Mouse (Mus musculus): ENCODE data around the gene Fbxl22. TPM values are rescaled to one million over a fixed set of nuclear protein-coding genes. Genes with fewer than 3 reads are reported as not detected.
A peak's percentile ranks its signal among the peaks of the same experiment; 100 is the strongest.

The Fbxl22 gene
- polyA plus RNA-seq, 1 experiment from 2014 or later = 2.5 TPM

DNA sequence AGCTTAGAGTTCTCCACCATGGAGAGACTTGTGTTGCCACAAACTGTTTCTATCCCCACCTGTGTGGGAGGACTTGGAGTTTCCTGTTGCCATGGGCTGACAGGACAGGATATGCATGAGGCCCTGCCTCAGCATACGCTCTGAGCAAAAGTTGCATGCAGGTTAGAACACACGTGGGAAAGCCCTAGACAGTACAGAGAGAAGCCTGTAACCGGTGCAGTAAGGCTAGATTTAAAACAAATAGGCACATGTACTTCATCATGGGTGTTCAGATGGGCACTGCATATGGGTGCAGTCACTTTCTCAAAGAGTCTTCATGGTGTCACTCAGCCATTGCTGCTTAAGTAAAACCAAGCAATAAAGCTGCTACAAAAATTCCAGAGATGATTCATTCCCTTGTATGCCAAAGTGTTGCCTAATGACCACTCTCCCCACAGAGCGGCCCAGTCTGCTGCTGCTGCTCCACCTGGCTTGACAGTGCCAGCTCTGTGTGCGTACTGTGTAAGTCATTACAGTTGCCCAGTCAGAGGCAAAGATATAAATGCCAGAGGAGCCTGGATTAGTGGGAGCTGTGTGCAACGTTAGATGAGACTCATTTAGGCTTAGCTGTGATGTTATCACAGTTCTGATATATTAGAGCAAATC lies 2.0 kb upstream of the Fbxl22 start:
- H3K27ac ChIP-seq = no peak overlapping the region
- H3K4me1 ChIP-seq = peaks cover 18% of the 10 kb centered on the region
- H3K4me3 ChIP-seq = no peak overlapping the region
- no peaks in the 10 kb centered on the region for H3K27me3 ChIP-seq
- peaks cover 66% of the 10 kb centered on the region for H3K36me3 ChIP-seq
- no peak for ATAC-seq (ENCODE audit: insufficient number of reproducible peaks, insufficient read depth, low FRiP score, low TSS enrichment)
- no peaks in the 10 kb centered on the region for H3K9me3 ChIP-seq
- no peak overlapping the region for H3K4me2 ChIP-seq (replicated peaks)
- 90% methylated on average over 6 of the region's 6 CpGs for WGBS
- no peak overlapping the region for H3K9ac ChIP-seq

DNA sequence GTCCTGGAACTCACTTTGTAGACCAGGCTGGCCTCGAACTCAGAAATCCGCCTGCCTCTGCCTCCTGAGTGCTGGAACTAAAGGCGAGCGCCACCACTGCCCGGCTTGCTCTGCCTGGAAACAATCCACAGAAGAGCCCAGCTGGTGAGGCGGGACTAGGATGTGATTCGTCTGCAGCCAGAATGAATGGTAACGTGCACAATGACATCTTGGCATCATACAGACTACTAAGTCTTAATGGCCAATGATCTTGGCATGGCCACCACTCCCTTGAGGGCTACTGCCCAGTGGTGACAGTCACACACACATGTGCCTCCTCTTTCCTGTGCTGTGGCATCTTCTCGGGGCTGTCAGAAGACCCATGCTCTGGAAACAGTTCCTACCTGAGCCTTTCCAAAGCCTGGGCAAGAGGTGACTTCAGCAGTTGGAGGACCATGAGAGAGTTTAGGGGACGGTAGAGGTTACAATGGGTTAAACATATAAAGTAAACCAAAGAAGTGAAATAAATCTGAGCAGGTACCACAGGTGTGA lies 1.4 kb upstream of the Fbxl22 start:
- Histone ChIP-seq H3K4me1 (peaks cover 18% of the 10 kb centered on the region), H3K4me3 (no peak overlapping the region), H3K27me3 (no peaks in the 10 kb centered on the region), H3K27ac (no peak overlapping the region), H3K4me2 (replicated peaks) (no peak overlapping the region), H3K9me3 (no peaks in the 10 kb centered on the region), H3K9ac (no peak overlapping the region), H3K36me3 (peaks cover 60% of the 10 kb centered on the region)
- 91% methylated on average over 10 of the region's 10 CpGs for WGBS
- no peak for ATAC-seq (ENCODE audit: insufficient number of reproducible peaks, insufficient read depth, low FRiP score, low TSS enrichment)

DNA sequence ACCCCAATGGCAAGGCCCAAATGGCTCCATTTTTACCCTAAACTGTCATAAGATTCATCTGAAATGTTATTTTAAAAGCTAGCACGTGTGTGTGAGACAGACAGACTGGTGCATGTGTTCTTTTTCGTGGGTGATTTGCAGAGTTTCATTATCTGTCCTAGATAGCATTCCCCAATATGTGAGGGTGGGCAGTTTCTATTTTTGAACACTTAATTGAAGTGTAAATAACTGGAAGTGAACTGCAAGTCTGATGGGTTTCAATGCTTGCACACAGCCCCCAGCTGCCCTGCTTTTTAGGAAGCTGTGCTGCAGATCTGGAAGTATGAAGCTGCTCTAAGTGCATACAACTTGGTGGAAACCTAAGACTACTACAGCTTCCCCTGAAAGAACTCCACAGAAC lies 722 bp upstream of the Fbxl22 start:
- no peaks in the 10 kb centered on the region for H3K27me3 ChIP-seq
- no peak for ATAC-seq (ENCODE audit: insufficient number of reproducible peaks, insufficient read depth, low FRiP score, low TSS enrichment)
- H3K9me3 ChIP-seq = no peaks in the 10 kb centered on the region
- H3K9ac ChIP-seq = no peak overlapping the region
- peaks cover 54% of the 10 kb centered on the region for H3K36me3 ChIP-seq
- no peak overlapping the region for H3K4me2 ChIP-seq (replicated peaks)
- H3K4me3 ChIP-seq = no peak overlapping the region
- 84% methylated on average over 2 of the region's 2 CpGs for WGBS
- no peak overlapping the region for H3K27ac ChIP-seq
- peaks cover 24% of the 10 kb centered on the region for H3K4me1 ChIP-seq

DNA sequence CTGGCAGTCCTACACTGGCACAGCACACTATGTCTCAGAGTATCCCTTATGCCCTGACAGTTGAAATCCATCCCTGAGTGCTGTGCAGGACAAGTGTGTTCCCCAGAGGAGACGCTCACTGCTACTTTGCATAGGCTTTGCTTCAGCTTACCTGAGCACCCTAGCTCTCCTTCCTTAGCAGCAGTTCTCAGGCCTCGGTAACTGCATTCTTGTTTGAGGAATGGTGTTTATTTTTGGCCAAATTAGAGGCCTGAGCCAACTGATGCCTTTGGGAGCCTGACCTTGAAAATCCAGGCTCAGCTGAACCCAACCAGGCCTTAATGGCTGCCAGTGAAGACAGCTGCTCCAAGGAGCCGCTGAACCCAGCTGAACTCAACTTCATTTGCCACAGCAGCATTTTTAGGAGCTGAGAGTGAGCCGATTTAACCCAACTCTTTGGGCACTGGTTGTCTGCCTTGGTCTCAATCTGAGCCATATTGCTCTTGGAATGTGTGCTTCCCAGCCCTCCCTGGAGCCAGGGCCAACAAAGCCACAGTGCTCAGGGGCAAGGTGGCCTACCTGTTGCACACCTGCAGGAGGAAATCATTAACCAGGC lies 635 bp downstream of the Fbxl22 start:
- 86% methylated on average over 4 of the region's 4 CpGs for WGBS
- Histone ChIP-seq H3K9me3 (no peaks in the 10 kb centered on the region), H3K4me2 (replicated peaks) (no peak overlapping the region), H3K27me3 (no peaks in the 10 kb centered on the region), H3K27ac (peak overlapping the region; percentile 92; the same call in 1 of the 2 replicates), H3K9ac (no peak overlapping the region), H3K36me3 (peaks cover 48% of the 10 kb centered on the region), H3K4me1 (peaks cover 24% of the 10 kb centered on the region), H3K4me3 (no peak overlapping the region)
- no peak for ATAC-seq (ENCODE audit: insufficient number of reproducible peaks, insufficient read depth, low FRiP score, low TSS enrichment)

DNA sequence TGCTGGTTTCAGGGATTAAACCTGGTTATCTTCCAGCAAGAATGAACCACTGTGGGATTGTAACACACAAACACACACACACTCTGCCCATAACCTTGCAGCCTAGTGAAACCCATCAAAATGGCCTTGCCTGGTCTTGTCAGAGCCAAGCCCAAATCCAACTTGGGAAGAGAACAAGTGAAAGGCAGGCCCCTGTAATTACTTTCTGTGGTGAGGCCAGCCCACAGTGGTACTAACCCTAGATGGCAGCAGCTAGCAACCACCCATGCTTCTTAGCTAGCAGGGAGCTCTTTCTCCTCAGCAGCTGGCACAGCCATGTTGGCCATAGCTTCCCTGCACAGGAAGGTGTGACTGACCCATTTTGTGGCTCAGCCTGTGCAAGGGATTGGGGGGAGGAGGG lies 1.2 kb downstream of the Fbxl22 start:
- Histone ChIP-seq H3K4me2 (replicated peaks) (peak overlapping the region; percentile 90), H3K4me1 (peaks cover 24% of the 10 kb centered on the region), H3K27me3 (no peaks in the 10 kb centered on the region), H3K4me3 (no peak overlapping the region), H3K9me3 (no peaks in the 10 kb centered on the region), H3K9ac (no peak overlapping the region), H3K27ac (peak overlapping the region; percentile 92), H3K36me3 (peaks cover 48% of the 10 kb centered on the region)
- no peak for ATAC-seq (ENCODE audit: insufficient number of reproducible peaks, insufficient read depth, low FRiP score, low TSS enrichment)

DNA sequence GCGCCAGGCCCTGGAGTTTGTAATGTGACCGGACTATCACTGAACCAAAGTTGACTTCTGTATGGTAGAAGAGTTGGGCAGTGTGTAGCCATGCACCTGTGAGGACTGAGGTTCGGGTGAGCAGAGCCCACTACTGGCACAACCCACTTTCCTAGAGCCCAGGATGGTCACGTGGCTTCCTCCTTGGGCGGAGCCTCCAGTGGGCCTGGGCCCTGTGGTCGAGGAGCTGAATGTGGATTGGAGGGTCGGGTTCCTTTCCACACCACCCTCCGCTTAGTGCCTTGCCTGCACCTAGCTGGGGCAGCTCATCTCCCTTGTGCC lies 2.1 kb downstream of the Fbxl22 start:
- peak; percentile 77 for ATAC-seq (ENCODE audit: insufficient number of reproducible peaks, insufficient read depth, low FRiP score, low TSS enrichment)
- Histone ChIP-seq H3K27me3 (no peaks in the 10 kb centered on the region), H3K4me1 (peaks cover 24% of the 10 kb centered on the region), H3K4me3 (peak overlapping the region; percentile 54), H3K9ac (peak overlapping the region; percentile 65), H3K36me3 (peaks cover 48% of the 10 kb centered on the region), H3K9me3 (no peaks in the 10 kb centered on the region), H3K27ac (peak overlapping the region; percentile 92), H3K4me2 (replicated peaks) (peak overlapping the region; percentile 90)
- 0% methylated on average over 8 of the region's 8 CpGs for WGBS

DNA sequence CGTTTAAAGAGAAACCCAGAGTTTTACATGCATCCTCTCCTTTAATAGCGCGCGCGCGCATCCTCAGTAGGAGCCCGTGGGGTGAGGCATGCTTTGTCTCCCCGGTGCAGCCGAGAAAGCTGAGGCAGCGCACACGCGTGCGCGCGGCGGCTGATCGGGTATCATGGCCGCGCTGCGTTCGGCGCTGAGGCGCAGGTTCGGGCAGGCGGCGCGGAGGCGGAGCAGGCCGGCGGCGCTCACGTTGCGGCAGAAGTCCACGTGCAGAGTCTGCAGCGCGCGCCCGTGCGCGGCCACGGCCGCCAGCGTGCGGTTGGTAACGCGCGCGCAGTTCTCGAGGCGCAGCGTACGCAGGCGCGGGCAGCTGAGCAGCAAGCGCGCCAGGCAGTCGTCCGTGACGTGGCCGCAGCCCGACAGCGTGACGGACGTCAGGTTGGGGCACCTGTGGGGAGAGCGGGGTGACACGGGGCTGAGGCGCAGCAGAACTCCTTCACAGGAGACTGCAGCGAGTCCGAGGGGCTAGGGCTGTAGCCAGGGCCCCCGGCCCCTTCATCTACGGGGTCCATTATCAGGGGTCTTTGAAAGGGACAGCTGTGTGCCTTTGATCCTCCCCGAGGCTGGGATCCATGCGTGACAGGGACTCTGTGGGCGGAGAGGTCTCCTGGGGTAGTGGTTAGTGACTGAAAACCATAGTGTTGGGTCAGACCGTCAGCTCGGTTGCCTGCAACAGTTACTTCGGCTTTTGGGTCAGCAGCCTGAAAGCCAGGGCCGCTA lies 2.6 kb downstream of the Fbxl22 start:
- Histone ChIP-seq H3K9ac (peak overlapping the region; percentile 65), H3K27ac (peak overlapping the region; percentile 92), H3K9me3 (no peaks in the 10 kb centered on the region), H3K36me3 (peaks cover 44% of the 10 kb centered on the region), H3K4me3 (peak overlapping the region; percentile 54), H3K4me2 (replicated peaks) (peak overlapping the region; percentile 90), H3K4me1 (peaks cover 24% of the 10 kb centered on the region), H3K27me3 (no peaks in the 10 kb centered on the region)
- ATAC-seq (ENCODE audit: insufficient number of reproducible peaks, insufficient read depth, low FRiP score, low TSS enrichment) = peak; percentile 87
- under 1% methylated on average over 78 of the region's 78 CpGs for WGBS

DNA sequence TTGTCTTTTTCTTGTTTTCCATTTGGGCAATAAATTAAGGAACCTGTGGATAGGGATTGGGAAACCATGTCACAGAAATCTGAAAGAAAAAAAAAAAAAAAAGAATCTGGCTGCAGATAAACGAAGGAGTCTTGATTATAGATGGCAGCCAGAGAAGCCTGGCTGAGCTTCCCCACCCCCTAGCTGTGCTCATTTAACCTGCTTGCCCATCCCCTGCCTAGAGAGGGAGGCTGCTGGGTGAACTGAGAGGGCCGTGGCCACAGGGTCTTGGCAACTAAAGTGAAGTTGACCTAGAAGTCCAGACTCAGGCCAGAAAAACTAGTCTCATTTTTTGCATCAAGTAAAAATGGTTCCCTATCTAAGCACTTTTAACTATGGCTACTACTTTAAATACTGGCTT lies 3.4 kb downstream of the Fbxl22 start:
- Histone ChIP-seq H3K4me3 (peak overlapping the region; percentile 54), H3K4me2 (replicated peaks) (peak overlapping the region; percentile 90), H3K9me3 (no peaks in the 10 kb centered on the region), H3K27ac (peak overlapping the region; percentile 92), H3K9ac (no peak overlapping the region), H3K36me3 (peaks cover 43% of the 10 kb centered on the region), H3K27me3 (no peaks in the 10 kb centered on the region), H3K4me1 (peaks cover 24% of the 10 kb centered on the region)
- ATAC-seq (ENCODE audit: insufficient number of reproducible peaks, insufficient read depth, low FRiP score, low TSS enrichment) = no peak
- WGBS = 3% methylated on average over 2 of the region's 2 CpGs

DNA sequence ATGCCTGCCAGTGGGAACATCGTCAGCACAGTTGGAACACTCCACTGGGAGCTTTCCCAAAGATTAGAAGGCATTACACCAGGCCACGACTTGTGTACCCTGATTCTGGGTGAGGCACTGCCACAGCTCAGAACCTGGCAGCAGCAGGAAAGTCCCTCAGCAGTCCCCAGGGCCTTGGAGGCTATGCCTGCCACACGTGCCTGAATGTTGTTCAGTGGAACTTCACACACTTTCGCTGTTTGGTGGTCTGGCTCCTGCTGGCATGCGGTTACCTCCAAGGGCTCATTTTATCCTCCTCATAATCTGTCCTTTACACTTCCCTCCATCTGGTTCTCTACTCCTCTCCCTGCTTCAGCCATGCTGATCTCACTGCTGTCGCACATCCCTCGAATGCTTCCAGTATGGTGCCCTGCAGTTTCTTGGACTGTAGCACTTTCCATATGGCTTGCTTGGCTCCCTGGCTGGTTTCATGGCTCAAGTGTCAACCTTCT lies 4.0 kb downstream of the Fbxl22 start:
- WGBS = 68% methylated on average over 7 of the region's 7 CpGs
- H3K27ac ChIP-seq = peak overlapping the region; percentile 54
- H3K36me3 ChIP-seq = peaks cover 45% of the 10 kb centered on the region
- no peaks in the 10 kb centered on the region for H3K27me3 ChIP-seq
- H3K4me3 ChIP-seq = no peak overlapping the region
- peak overlapping the region; percentile 90; the same call in 1 of the 2 replicates for H3K4me2 ChIP-seq (replicated peaks)
- peaks cover 24% of the 10 kb centered on the region for H3K4me1 ChIP-seq
- H3K9ac ChIP-seq = no peak overlapping the region
- ATAC-seq (ENCODE audit: insufficient number of reproducible peaks, insufficient read depth, low FRiP score, low TSS enrichment) = no peak
- no peaks in the 10 kb centered on the region for H3K9me3 ChIP-seq

DNA sequence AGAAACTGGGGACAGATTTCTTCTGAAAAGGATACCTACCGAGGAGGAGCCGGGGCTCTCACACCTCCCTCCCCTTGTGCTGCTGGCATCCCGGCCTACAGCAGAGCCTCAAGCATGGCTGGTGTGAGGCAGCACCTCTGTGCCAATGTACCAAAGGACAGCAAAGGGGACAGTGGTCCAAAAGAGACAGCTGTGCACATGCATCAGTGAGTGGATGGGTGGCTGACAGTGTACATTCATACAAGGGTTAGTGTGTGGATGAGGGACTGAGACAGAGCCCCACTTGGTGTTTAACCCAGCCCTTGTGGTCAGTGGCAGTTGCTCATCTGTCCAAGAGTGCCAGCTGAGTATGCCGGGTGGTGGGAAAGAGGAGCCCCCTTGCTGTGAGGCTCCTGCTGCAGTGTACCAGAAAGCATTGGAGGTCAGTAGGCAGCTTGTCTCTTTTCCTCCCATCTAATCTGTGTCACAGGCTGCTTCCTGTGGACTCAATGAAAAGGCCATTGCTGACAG lies 5.4 kb downstream of the Fbxl22 start:
- Histone ChIP-seq H3K9ac (no peak overlapping the region), H3K27me3 (no peaks in the 10 kb centered on the region), H3K4me1 (peaks cover 20% of the 10 kb centered on the region), H3K27ac (no peak overlapping the region), H3K4me2 (replicated peaks) (no peak overlapping the region), H3K4me3 (no peak overlapping the region), H3K36me3 (peaks cover 52% of the 10 kb centered on the region), H3K9me3 (no peaks in the 10 kb centered on the region)
- ATAC-seq (ENCODE audit: insufficient number of reproducible peaks, insufficient read depth, low FRiP score, low TSS enrichment) = no peak
- WGBS = 74% methylated on average over 4 of the region's 4 CpGs

DNA sequence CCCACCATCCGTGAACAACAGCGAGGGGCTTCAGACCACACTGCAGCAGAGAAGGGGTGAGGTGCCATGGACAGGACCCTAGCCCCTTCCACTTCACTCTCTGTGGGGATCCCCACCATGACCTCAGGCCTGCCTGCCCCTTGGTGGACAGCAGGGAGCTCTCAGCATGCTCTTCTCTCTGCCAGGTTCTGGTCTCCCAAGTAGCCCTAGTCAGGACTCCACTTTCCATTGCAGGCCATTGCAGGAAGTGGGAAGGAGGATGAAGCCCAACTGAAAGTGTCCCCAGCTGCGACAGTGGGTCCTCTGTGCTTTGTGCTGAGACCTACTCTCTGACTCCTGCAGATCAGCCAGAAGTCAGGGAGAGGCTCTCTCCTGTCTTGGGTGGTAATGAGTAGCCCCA lies 6.7 kb downstream of the Fbxl22 start:
- peaks cover 53% of the 10 kb centered on the region for H3K36me3 ChIP-seq
- H3K4me2 ChIP-seq (replicated peaks) = no peak overlapping the region
- H3K9me3 ChIP-seq = no peaks in the 10 kb centered on the region
- no peak overlapping the region for H3K9ac ChIP-seq
- H3K27me3 ChIP-seq = no peaks in the 10 kb centered on the region
- H3K4me3 ChIP-seq = no peak overlapping the region
- peaks cover 8% of the 10 kb centered on the region for H3K4me1 ChIP-seq
- no peak for ATAC-seq (ENCODE audit: insufficient number of reproducible peaks, insufficient read depth, low FRiP score, low TSS enrichment)
- WGBS = 72% methylated on average over 3 of the region's 3 CpGs
- no peak overlapping the region for H3K27ac ChIP-seq
